Mouse (Mus musculus): ENCODE measurements around the gene 1700020D05Rik.

1700020D05Rik gene

DNA sequence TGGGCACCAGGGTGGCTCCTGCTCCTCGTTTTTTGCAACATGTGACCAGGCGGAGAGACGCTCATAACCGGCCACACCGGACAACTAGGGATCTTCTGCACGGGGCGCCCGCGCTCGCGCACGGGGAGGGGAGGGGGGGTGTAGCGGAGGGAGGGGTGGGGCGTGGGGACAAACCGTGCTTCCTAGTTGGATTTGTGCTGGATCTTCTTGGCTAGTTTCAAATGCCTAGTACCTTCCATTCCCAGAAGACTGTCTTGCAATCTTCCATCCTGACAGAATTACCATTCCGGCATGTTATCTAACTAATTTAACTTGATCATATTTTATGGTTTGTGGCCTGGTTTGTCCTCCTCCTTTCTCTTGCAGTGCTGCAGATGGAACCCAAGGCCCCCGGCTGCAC is at the start of gene 1700020D05Rik:
Gene 1700020D05Rik, minus strand, starts transcription at position 101 of the 400 bp plus-strand sequence.
- DNase-seq, result no peak

GRCm38 (mm10) chr19:5547471-5548056 is 44.0 kb upstream of the 1700020D05Rik start:
- no peak for DNase-seq

- no peak for DNase-seq
Observed at GRCm38 (mm10) chr19:5544031-5544430, 40.4 kb upstream of the 1700020D05Rik start.

- no peak for DNase-seq
Observed at GRCm38 (mm10) chr19:5543362-5543761, 39.8 kb upstream of the 1700020D05Rik start.

GRCm38 (mm10) chr19:5538786-5539185 is 35.2 kb upstream of the 1700020D05Rik start:
- no peak for DNase-seq

- no peak for DNase-seq
Observed at GRCm38 (mm10) chr19:5532520-5532919, 28.9 kb upstream of the 1700020D05Rik start.

GRCm38 (mm10) chr19:5530138-5530524 is 26.5 kb upstream of the 1700020D05Rik start:
- DNase-seq, result no peak

- peak; percentile 87 to 96 for DNase-seq
Observed at GRCm38 (mm10) chr19:5529325-5530137, 25.9 kb upstream of the 1700020D05Rik start.

DNA sequence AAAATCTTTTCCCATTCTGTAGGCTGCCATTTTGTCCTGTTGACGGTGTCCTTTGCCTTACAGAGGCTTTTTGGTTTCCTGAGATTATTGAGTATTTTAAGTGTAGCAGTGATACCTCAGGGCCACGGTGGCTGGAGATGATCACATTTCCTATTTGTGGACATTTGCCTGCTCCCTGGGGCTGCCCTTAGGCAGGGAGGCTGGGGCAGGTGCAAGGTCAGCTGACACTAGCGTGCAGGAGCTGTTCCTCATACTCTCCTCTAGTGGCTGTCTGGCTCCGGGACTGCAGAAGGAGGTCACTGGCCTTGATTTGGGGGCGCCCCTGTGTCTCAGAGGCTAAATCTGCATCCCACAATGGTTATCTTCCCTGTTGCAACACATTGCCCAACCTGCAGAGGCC is 21.6 kb upstream of the 1700020D05Rik start:
- DNase-seq, result no peak

GRCm38 (mm10) chr19:5518721-5519120 is 15.1 kb upstream of the 1700020D05Rik start:
- DNase-seq, result no peak

- DNase-seq, result no peak
Observed at GRCm38 (mm10) chr19:5516906-5517505, 13.4 kb upstream of the 1700020D05Rik start.

DNA sequence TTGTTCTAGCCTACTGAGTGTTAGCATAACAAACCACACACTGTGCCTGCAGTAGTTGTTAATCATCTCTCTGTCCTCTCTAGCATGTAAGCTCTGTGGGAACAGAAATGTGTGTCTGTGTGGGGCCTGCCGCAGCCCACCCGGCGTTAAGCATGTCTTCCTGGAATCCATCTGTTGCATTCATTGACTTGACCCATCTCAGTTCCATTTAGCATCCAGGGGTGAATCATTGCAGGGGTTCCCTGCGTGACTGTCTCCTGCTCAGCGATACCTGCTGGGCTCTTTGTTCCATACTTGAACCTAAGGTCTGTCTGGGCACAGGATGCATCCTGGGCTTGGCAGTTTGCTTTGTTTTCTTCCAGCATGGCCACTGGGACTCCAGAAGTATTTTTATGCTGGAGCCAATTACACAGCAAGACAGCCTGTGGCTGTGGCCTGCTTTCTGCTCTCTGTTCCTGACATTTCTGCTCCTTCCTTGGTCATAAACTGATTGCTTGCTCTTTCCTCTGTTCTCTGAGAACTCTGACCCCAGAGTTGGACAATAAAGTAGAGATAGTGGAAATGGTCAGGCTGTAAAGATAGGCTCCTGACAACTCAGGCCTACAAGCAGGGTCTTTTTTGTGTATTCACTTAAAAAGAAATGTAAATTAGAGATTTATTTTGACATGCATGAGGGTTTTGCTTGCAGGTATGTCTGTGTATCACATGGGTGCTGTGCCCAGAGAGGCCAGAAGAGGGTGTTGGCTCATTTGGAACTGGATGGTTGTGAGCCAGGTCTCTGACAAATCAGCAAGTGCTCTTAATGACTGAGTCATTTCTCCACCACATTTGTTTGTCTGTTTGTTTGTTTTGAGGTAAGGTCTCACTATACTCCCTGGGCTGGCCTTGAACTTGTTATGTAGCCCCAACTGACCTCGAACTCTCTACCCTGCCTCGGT is 12.5 kb upstream of the 1700020D05Rik start:
- DNase-seq, result no peak

GRCm38 (mm10) chr19:5513005-5513349 is 9.4 kb upstream of the 1700020D05Rik start:
- DNase-seq, result no peak

GRCm38 (mm10) chr19:5512091-5513004 is 8.8 kb upstream of the 1700020D05Rik start:
- peak; percentile 29 to 35 for DNase-seq

- no peak for DNase-seq
Observed at GRCm38 (mm10) chr19:5511074-5511632, 7.6 kb upstream of the 1700020D05Rik start.

- DNase-seq, result peak; percentile 93 to 96
Observed at GRCm38 (mm10) chr19:5510031-5511026, 6.7 kb upstream of the 1700020D05Rik start, which contains the start of gene Snx32. TSS of gene Snx32 (minus strand) at chr19:5510538.

GRCm38 (mm10) chr19:5500330-5500875 is 3.2 kb downstream of the 1700020D05Rik start:
- DNase-seq, result no peak

- DNase-seq, result no peak
Observed at GRCm38 (mm10) chr19:5496052-5496370, 7.6 kb downstream of the 1700020D05Rik start.

DNA sequence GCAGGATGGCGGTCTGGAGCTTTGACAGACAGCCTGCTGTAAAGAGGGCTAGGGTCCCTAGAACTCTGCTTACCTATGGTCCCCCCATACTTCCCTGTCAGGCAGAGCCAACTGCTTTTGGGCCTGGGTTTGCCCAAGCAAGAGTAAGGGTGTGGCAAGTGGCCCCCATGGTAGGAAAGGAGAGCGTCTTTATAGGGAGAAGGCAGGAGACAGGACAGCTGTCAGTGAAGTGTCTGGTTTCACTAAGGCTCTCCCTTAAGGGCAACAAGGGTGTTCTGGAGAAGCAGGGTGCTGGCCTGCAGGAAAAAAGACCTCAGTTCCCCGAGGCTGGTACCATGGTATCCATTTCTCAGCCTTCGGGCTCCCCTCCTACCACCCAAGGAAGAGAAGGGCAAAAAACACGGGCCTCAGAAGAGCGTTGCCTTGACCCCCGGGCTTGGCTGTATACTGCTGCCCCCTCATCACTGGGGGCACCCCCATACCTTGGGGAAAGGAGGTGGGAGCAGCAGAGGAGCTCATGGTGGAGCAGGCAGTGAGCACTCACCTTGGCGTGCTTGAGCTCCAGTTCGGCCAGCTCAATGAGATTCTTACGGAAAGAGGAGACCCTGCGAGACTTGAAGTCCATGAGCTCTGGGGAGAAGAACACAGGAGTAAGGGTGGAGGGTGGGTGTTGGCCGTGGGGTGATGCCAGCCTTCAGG is 8.1 kb downstream of the 1700020D05Rik start:
- DNase-seq, result no peak
